Mouse (Mus musculus): Measurements from ENCODE around the gene Patl2.
"Not testable (repeated sequence)": the region's sequence is repeated elsewhere in the genome, so short reads cannot be mapped to it uniquely, and the experiment has no call there.

The Patl2 gene

DNA sequence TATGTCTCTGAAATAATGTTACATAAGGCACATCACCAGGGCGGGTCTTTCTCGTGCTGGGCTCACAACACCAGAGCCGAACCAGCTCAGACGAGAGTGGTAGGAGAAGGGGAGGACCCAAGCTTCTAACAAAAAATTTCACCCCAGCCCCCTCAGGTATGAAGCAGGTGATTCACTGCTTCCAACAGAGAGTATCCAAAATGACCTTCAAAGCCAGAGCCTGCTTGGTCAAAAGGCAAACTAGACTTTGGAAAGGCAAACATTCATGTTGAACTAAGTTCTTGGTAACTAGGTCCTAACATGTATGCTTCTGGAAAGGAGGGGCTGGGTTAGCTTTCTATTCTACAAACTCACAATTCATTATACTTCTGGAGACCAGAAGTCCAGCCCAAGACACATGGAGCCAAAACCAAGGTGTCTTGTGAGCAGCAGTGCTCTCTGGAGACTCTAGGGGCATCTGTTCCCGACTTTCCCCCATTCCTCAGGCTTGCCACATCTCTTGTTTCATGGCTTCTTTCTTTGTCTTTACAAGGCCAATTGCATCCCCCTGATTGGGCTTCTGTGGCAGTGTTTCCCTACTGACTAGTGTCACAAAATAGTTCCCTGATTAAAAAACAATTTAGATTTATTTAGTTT lies 44.5 kb downstream of the Patl2 start:
- DNase-seq, result no peak

DNA sequence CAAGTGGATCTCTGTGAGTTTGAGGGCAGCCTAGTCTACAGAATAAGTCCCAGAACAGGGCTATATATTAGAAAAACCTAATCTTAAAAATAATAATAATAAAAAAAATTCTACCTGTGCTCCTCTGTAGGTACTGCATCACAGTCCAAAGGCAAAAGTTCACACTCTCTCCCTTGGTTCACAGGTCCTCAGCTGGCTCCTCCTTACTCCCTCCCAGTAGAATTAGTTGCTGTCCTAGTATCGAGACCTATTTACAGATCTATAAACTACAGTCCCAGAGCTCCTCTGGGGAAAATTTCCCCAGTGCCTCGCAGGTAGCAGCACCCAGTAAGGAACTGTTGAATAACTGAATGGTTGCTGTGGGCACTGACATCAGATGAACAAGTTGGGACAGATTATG lies 45.2 kb downstream of the Patl2 start:
- DNase-seq, result no peak

DNA sequence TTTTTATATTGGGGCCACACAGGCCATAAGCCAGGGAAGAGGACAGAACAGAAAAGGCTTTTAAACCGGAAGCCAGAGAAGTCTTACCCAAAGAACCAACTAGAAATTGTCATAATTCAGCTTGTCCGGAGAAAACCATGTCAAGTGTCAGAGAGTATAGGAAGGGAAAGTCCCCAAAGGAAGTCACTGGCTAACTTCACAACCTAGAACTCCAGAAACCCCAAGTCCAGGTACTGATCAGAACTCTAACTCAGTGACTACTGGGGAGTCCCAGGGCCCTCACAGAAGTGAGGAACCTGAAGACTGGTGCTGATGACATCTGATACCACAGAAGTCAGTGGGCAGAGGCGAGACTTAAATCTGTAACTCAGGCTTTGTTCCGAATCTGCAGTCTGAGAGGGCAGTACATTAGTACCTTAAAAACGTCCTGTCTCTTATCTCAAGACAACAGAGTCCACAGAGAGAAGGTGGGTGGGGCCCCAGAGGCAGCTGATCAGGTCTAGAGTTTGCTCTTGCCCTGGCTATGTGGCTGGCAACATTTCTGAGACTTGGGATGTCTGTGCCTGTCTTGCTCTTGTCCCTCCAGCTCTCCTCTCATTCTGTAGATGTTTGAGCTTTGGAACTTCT lies 48.0 kb downstream of the Patl2 start:
- peak; percentile 84 for DNase-seq

DNA sequence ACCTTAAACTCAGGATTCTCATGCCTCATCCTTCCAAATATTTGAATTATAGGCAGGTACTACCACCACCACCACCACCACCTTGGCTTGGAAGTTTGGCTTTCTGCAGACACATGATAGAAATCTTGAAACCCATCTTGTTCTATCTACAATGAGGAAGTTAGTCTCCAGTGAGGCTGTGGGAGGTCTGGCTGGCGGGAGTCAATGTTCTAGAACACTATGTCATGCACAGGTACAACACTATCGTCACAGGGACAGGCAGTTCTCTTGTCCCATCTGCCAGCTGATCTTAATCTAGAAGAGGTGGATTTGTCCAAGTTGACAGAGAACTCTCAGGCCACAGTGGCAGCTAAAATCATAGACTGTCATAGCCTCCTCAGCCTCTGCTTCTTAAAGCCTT lies 53.4 kb downstream of the Patl2 start:
- no peak for DNase-seq

DNA sequence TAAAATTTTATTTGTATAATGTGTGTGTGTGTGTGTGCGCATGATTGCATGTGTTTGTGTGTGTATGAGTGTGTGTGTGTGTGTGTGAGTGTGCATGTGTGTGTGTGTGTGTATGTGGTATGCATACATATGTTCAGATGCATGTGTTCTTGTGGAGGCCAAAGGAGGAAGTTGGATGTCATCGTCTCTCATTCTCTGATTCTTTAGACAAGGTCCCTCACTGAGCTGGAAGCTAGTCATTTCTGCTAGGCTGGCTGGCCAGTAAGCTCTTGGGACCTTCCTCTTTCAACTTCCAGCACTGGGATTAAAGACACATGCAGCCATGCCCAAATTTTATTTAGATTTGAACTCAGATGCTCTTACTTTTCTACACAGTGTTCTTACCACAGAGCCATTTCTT lies 53.9 kb downstream of the Patl2 start:
- DNase-seq, result no peak

DNA sequence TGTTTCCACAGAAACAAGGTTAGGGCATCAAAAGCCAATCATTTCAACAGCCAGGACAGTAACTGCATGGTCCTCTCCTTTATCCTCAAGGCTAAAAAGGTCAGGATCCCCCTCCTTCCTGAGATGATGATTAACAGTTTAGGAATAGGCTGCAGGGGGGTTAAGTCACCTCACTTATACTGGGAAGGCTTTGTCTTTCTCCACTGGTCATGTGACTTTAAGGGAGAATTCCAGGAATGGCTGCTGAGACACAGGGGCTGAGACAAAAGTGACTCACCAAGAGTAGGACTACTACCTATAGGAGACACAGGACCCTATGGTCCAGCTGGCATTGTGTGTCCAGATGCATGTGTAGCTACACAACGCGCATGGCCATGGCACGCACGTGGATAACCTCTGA lies 58.4 kb downstream of the Patl2 start:
- no peak for DNase-seq

DNA sequence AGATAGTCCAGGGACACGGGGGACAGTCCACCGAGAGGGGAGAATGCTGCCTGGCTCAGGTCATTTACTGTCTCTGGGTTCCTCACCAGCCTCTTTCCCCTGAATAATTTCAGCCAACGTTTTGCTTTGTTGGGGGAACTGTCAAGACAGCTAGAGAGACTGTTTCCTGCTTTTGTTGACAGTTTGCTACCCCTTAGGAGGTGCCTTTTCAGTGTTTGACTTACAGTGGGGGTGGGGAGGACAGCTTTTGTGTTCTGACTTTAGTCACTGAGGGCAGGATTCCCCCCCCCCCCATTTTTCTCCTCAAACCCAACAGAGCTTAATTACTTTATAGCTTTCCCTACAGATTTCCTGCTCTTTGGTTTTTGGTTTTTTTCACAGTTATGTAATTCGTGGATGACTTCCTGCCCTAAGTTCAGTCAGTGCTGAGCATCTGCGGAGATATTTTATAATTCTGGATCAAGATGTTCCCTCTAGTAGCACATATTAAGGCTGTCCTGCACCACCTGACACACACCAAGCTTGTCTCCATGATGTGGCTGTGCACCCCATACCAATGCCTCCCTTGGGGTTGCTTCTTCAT lies 59.1 kb downstream of the Patl2 start:
- DNase-seq, result no peak

DNA sequence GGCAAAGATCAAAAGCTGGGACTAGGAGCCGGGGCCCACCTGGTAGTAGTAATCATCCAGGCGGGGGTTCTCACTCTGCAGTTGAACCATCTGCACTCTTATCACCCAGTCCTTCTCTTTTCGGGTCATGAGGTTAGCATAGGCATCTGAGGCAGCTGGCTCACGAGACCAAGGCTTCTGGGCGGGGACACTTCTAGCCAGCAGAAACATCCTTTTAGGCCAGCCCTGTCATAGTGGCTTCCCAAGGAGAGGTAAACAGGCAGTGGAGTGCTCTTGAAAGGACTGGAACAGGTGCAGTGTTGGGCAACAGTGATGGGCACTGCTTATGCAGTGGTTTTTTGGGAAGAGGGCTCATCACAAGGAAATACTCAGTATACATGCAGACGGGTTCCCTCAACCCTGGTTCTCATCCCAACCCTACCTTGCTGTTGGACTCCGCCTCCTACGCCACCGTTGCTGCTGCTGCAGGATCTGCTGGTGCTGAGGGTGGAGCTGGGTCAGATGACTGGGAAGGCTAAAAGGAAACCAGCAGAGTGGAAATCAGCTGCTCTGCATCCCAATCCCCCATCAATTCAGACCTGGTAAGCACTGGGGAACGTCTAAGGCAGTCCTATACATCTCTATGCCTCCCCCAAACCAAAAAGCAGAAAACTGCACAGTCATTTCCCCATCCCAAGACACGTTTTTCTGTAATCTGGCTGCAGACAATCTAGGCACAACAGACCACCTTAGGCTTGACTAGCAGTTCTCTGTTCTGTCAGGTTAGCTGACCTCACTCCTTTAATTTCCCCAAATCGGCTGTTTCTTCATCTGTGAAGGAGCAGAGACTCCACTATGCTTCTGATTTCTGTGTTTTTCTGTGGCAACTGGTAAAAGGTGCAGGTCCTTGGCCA lies 60.1 kb downstream of the Patl2 start:
- DNase-seq, result peak; percentile 34

DNA sequence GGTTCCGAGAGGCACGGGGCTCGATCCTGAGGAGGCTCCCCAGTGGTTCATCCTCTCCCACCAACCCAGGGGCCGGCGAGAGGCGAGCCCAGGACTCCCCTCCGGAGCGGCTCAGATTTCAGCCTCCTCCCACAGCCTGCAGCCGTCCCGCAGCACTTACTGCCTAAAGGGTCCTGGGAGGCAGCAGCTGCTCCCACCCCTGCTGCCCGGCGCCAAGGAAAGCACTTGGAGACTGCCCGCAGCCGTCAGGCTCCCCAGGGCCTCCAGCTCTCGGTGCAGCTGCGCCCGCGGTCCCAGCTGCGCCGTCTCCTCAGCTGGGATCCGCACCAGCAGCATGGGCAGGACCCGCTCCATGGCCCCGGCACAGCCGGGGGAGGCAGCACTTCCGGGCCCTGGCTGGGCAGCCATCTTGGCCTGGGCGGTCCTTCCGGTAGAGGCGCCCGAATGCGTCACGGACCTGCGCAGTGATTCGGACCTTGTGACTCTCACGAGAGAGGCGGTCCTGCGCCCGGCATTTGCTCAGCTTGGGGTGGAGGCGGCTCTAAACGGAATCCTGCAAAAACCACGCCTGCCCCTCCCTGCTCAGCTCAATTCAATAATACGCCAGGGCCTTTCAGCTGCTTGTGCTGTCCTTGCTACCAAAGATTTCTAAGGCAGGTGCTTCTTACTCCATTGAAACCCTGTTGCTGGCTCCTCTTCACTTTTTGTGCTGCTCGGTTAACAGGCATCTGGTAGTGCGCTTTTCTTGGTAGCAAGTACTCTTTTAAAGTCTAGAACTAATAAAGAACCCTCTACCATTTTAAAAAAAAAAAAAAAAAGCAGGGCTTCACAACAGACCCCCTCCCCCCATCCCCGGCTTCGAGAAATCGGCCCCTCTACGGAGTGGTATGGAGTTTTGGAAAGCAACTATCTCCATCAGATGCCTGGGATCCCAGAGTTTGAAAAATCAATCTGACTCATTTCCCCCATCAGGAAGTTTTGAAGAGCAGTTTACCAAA lies 67.7 kb downstream of the Patl2 start, which contains the start of gene Spg11:
Gene Spg11, minus strand, starts transcription at position 426 of the 998 bp plus-strand sequence.
- DNase-seq, result peak; percentile 98

DNA sequence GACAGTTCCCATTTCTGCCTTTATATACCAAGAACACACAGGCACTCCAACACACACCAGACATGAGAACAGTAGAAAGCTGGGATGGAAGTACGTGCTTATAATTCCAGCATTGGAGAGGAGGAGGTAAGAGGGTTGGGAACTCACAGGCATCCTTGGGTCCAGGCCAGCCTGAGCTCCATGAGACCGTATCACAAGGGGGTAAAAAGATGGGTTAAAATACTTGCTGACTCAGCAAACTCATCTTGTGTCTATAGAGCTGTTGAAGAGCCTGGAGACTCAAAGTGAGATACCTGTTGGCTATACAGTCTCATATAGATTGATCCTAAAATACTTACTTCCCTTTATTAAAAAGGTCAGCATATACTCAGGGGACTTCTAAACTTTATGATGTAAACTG lies 69.1 kb downstream of the Patl2 start:
- no peak for DNase-seq

DNA sequence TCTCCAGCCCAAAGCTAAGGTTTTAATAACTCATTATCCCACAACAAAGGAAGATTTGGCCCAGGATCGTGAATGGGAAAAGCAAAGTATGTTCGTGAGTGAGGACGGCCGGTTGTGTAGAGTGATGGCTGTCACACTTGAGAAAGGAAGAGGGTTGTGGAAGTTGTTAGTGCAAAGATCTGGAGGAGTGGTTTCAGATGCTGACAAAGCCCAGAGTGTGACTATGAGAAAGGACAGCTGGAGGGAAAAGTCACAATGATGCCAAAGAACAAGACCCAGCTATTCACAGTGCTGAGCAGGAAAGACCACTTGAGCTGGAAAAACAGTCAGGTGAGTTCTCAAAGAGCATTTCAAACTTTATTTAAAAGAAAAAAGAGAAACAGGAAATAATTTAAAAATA lies 76.3 kb downstream of the Patl2 start:
- no peak for DNase-seq

DNA sequence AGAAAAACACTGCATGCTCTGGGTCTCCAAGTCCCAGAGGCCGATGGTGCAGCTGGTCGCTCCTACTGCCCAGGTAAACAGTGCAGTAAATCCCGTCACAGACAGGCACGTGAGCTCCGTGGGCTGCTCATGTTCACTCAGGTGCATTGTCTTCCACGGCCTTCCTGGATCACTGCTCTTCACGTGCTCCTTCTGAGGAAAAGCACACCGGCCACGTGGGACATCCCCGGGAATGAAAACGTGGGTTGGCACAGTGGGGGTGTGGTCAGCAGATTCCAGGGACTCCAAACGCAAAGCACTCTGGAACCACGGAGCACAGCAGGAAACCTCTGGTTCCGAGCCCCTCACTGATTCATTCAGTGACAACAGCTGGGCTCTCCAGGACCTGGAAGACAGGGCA lies 77.9 kb downstream of the Patl2 start:
- no peak for DNase-seq

DNA sequence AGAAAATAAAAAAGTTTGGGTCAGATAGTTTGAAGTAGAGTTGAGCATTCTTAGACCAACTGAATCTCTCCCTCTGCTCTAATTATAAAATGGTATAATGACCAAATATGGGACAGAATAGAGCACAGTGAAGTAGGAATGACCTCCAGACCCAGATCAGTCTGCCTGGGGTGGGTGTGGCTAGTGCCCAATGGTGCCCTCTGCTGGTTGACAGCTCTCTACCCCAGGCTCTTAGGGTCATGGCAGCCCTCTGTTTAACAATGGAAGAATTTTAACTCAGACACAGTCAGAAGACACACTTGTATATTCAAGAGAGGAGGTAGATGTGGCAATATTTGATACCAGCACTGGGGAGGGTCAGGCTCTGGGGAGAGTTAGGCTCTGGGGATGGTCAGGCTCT lies 83.9 kb downstream of the Patl2 start:
- peak; percentile 57 for DNase-seq

DNA sequence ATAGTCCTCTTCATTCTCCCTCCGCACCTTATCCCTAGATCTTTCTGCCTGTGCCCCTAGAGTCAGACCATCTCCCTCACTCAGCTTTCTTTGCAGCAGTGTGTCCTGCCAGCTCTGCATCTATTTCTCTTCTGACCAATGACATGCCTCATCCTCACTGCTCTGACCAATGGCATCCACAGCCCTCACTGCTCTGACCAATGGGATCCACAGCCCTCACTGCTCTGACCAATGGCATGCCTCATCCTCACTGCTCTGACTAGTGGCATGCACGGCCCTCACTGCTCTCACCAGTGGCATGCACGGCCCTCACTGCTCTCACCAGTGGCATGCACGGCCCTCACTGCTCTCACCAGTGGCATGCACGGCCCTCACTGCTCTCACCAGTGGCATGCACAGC lies 88.3 kb downstream of the Patl2 start:
- not testable (repeated sequence) for DNase-seq

DNA sequence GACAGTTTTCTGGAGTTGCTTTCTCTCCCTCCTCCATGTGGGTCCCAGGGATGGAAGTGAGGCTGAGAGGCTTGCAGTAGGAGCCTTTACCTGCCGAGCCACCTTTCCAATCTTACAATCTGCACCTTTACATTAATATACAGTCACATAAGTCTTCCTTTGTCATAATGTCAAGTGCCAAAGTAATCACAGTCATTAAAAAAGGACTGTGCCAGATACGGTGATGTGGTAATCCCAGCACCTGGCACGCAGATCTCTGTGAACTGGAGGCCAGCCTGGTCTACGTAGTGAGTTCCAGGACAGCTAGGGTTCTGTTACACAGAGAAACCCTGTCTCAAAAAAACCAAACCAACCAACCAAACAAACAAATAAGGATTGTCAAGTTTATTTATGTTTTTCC lies 92.1 kb downstream of the Patl2 start:
- no peak for DNase-seq

DNA sequence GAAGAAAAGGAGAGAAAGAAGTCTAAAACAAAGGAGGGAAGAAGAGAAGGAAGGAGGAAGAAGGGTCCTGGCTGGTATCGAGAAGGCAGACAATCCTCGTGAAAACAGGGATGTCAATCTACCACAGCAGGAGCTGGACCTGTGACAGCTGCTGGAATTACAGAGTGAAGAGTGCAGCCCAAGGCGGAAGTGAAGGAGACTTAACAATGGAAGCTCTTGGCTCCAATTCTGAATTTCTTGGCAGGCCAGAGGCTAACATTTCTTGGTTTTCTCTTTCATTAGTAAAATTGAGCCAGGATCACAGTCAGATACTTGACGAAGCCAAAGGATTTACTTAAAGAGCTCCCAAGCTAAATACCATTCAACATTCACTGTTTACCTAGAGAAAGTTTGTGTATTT lies 99.5 kb downstream of the Patl2 start:
- DNase-seq, result no peak

DNA sequence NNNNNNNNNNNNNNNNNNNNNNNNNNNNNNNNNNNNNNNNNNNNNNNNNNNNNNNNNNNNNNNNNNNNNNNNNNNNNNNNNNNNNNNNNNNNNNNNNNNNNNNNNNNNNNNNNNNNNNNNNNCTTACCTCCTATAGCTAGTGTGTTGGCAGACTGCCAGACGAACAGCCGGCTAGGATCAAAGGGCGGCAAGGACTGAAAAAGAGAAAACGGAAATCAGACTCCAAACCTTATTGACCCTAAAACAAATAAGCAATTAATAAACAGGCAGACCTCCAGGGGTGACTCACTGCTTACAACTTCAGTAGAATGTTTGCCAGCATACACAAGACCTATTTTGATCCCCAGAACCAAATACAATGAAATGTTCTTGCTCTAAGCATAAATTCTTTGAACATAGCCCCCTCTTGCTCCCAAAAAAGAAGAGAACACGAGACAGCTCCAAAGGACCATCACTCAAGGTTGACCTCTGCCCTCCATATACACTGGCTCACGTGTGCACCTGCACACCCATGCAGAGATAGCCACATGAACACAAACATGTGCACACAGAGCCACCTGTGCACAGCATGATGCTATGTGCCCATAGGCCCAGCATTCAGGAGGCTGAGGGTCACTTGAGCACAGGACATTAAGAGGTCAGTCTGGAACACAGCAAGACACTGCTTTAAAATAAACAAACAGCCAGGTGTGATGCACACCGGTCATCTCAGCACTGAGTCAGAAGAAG lies 104.1 kb downstream of the Patl2 start:
- DNase-seq, result peak; percentile 59
